Mouse (Mus musculus): ENCODE results near the gene Wdfy1. TPM values are rescaled to one million over a fixed set of nuclear protein-coding genes. Genes with fewer than 3 reads are reported as not detected.

The Wdfy1 gene
- total RNA-seq, 2 experiments from 2014 or later: 38.0 to 40.2 TPM

DNA sequence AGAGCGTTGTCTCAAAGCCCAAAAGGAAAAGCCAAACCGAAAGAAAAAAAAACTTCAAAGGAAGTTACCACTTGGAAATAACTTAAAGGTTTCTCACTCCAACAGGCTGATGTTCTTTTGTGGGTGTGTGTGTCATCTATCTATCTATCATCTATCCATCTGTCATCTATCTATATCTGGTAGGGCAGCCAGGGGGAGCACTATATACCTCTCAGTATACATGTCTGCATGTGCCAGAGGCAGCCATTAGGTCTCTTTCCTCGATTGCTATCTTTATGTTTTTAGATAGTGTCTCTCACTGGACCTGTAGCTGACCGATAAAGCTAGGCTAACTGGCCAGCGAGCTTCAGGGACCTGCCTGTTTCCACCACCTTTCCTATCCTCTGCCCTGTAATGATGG is 41.1 kb downstream of the Wdfy1 start:
- TF ChIP-seq CTCF (conservative IDR thresholded peaks at IDR 0.05): peak; percentile 53
- H3K4me3 ChIP-seq: no peak overlapping the region
- DNase-seq (ENCODE audit: low spot score in 2 of 2): no peak
- no peak overlapping the region for H3K27ac ChIP-seq

DNA sequence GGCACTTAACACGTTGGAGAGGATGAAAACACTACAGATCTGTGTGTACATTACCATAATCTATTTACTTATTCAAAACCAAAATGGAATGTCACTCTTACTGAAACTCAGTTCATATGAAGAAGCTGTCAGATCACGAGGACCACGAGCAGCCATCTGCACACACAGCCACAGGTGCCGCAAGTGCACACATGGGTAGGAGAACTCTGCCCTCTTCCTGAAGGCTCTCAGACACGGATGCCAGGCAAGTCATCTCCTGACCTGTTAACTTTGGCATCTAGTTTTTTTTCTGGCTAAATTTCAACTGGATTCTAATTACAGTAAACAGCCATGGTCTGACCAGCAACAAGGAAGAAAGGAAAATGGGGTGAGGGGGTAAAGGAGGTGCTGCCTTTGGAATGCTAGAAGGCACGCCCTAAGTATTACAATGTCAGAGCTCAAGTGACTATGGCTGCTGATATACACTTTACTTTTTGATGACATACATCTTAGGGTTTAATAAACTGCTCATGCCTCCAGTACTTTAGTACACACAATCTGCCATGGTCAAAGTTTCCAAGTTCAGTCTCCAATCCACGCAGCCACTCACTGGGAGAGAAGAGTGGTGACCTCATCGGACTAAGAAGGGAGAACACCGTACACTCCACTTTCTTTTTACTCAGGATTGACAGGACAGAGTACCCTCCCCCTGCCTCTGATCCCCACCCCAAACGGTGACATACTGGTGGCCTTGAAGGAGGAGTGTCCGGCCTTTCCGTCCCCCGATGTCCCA is 61.6 kb downstream of the Wdfy1 start:
- no peak overlapping the region for H3K27ac ChIP-seq
- no peak for DNase-seq (ENCODE audit: low spot score in 2 of 2)
- TF ChIP-seq CTCF (conservative IDR thresholded peaks at IDR 0.05): no peak

DNA sequence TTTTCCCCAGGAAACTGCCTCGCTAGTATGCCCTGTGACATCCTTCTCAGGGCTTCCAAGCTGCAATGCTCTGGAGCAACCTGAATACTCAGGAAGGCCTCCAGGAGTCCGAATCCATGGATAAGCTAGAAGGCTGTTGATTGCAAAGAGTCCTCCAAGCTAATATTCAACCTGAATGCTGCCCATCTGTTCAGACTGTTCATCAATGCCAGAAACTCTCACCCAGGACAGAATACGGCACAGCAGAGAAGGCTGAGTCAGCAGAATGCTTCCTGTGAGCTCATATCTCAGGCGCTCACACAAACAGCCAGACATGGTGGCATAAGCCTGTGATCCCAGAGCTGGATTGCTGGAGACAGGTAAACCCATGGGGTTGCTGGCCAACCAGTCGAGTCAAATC is 62.9 kb downstream of the Wdfy1 start:
- no peak overlapping the region for H3K27ac ChIP-seq
- no peak for TF ChIP-seq CTCF (conservative IDR thresholded peaks at IDR 0.05)
- no peak overlapping the region for H3K4me3 ChIP-seq
- DNase-seq (ENCODE audit: low spot score in 2 of 2): no peak

More for the DNA sequence above, 61.6 kb downstream of the Wdfy1 start:
- no peak overlapping the region for H3K4me3 ChIP-seq

DNA sequence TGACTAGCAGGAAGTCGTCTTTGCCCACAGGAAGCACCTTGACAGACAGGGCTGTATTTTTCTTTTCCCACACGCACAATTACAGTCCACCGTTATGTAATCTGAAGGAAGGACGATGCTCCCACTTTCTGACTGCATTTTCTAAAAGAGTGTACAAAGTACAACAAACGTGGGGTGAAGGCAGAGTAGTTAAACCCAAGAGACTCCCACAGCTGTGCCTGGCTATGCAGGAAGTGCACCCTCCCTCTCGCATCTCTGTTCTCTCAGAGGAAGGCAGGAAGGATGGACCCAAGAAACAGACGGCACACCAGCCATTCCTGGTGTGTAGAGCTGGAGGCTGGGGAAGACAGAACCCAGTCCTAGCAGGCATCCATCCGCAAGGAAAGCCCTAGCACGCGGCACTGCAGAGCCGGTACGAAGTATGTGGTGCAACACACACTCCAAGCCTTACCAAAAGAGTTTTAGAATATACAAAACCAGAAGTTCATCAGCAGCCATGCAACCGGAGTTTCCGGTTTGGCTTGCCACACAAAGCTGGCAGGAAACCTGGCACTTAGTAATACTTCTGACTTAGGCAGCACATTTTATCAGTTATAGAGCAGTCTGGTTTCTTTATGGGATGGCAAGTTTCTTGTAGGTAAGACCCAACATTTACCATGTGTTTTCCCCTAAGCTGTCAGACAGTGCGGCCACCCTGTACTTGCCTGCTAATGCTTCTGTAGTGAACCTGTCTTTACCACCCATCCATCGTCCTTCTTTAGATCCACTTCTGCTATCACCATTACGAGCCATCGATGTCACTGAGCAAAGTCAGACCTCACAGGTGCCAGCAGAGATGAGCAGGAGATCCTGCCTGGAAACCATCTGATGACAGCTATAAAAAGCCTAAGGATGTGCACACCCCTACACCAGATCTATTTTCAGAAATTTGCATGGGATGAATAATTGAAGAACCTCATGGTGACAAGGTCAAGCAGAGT is 64.5 kb downstream of the Wdfy1 start:
- no peak for DNase-seq (ENCODE audit: low spot score in 2 of 2)
- no peak overlapping the region for H3K4me3 ChIP-seq
- peak overlapping the region; percentile 59 for H3K27ac ChIP-seq
- no peak for TF ChIP-seq CTCF (conservative IDR thresholded peaks at IDR 0.05)

DNA sequence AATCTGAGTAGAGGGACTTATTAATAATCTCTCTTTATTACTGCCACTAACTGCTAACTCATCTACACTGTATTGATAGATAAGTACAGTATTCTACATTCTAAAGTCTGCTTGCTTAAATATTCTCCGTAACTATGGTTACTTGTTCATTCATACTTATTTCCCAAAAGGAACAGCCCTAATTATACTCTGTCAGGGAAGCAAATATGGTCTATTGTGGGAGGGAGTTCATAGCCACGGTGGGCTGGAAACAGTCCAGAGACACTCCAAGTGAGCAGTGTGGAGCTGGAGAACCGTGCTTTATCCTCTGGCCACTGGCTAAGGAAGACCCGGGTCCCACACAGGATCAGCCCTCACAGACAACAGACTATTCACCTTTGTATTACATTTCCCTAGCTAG is 65.3 kb downstream of the Wdfy1 start:
- no peak for DNase-seq (ENCODE audit: low spot score in 2 of 2)
- Histone ChIP-seq H3K27ac (peak overlapping the region; percentile 59), H3K4me3 (no peak overlapping the region)
- TF ChIP-seq CTCF (conservative IDR thresholded peaks at IDR 0.05): no peak

DNA sequence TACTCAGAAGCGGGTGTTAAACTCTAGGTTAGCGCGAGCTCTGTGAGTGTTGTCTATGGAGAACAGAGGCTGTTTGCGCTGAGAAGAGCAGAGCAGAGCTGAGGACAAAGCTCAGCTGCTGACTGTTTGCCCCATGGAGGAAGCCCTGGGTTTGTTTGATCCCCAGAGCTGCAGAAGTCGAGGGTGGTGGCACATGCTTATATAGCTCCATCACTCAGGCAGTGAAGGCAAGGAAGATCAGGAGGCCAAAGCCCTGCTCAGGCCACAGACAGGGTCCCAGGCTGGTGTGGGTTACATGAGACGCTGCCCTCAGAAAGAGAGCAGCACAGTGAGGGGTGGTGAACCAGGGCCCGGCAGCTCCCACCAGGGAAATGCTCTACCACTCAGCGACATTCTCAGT is 65.7 kb downstream of the Wdfy1 start:
- no peak for TF ChIP-seq CTCF (conservative IDR thresholded peaks at IDR 0.05)
- DNase-seq (ENCODE audit: low spot score in 2 of 2): no peak
- Histone ChIP-seq H3K27ac (peak overlapping the region; percentile 59; the same call in 1 of the 2 replicates), H3K4me3 (no peak overlapping the region)

DNA sequence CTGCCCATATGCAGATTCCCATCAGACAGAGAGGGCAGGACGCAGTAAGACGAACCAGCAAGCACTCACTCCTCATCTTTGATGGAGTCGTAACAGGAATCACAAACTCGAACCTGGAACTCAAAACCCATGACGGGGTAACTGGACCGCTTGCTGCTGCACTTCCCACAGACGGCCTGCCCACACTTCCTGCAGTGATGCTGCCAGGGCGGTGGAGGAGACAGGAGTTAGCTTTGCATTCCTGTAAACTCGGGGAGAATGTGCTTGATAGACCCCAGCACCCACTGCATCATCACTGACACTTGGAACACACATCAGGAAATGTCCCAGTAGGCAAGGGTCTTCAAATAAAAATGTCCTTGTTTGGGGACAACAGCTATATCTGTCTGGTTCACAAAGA is 68.6 kb downstream of the Wdfy1 start:
- Histone ChIP-seq H3K4me3 (no peak overlapping the region), H3K27ac (no peak overlapping the region)
- no peak for DNase-seq (ENCODE audit: low spot score in 2 of 2)
- no peak for TF ChIP-seq CTCF (conservative IDR thresholded peaks at IDR 0.05)

DNA sequence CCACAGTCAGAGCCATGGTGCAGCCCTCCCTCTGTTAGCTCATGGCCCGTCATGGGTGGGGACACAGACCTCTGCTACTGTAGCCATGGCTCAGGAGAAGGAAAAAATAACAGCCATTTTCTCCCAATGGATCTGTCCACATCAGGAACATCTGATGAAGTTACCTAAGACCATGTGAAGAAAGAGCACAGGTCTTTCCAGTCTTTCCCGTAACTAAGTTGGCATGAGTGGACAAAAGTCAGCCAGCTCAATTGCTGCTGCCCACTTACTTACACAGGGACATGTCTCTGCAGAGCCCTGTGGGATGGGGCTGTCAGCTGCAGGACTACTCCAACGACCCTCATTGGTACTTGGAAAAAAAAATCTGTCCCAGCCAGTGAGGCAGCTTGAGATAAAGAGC is 69.2 kb downstream of the Wdfy1 start:
- no peak overlapping the region; the same call in 1 of the 2 replicates for H3K27ac ChIP-seq
- no peak for DNase-seq (ENCODE audit: low spot score in 2 of 2)
- TF ChIP-seq CTCF (conservative IDR thresholded peaks at IDR 0.05): no peak
- H3K4me3 ChIP-seq: no peak overlapping the region

DNA sequence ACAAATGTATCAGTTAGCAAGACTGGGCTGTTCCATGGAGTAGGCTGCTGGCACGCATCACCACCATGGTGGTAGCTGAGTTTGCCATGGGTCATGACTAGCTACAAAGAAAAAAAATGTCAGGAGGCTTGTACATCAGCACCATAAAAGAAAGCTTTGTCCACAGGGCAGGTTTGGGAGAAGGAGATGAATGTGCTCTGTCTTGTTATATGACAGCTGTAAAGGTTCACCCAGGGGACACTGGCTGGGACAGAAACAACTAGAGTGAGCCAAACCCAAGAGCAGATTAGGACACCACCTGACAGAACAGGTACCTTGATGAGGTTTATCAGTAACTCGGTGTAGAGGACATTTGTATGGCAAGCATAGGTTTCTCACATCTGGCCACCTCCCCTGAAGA is 71.3 kb downstream of the Wdfy1 start:
- no peak for DNase-seq (ENCODE audit: low spot score in 2 of 2)
- no peak for TF ChIP-seq CTCF (conservative IDR thresholded peaks at IDR 0.05)
- no peak overlapping the region for H3K27ac ChIP-seq
- no peak overlapping the region for H3K4me3 ChIP-seq

DNA sequence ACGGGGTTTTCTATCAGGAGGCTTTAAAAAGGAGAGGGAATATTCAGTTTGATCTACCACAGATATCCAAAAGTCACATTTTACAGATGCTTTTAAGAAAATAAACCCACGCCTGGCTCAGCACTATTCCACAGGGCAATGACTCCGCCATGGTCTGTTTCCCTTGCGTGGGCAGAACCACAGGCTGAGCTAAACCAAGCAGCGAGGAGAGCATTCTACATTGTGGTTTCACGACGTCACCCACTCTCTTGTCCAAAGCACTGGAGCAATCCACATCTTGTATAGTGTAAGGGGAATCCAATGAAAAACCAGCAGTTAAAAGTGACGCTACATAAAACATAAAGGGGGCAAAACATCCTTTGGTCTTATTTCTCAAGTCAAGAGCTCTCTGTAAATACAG is 72.4 kb downstream of the Wdfy1 start:
- no peak for DNase-seq (ENCODE audit: low spot score in 2 of 2)
- H3K27ac ChIP-seq: no peak overlapping the region

DNA sequence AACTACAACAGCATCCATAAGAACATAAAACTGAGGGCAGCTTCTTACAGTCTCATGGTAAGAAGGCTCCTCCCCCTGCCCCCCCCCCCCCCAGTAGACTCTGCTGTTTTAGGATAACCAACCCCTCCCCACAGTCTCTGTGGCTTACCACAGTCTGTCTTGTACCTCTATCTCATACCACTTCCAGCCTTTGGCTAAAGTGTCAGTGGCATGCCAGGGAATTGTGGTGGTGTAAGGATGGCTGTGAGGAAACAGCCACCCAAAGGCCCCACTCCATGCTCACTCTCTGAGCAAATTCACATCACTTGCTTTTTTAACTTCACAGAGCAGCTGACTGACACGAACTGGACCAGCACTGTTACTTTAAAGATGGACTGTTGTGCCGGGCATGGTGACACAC is 77.4 kb downstream of the Wdfy1 start:
- TF ChIP-seq CTCF (conservative IDR thresholded peaks at IDR 0.05): no peak
- no peak overlapping the region for H3K4me3 ChIP-seq
- no peak for DNase-seq (ENCODE audit: low spot score in 2 of 2)
- no peak overlapping the region for H3K27ac ChIP-seq

More for the DNA sequence above, 72.4 kb downstream of the Wdfy1 start:
- no peak for TF ChIP-seq CTCF (conservative IDR thresholded peaks at IDR 0.05)
- no peak overlapping the region for H3K4me3 ChIP-seq

DNA sequence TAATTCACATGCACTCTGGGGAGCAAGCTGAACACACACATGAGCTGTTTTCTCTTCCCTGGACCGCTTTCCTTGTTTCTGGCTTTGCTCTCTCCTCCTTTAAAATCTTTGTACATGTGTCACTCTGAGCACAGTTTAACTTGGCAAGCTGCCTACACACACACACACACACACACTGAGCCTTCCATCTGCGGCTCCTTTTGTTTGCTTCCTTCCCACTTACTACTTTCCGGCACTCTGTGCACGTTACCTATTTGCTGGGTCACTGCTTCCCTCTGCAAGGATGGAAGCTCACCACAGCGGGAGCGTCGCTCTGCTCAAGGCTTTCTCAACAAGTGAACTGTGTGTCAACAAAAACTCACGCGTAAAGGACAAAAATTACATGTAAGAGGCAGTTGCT is 78.6 kb downstream of the Wdfy1 start:
- no peak for TF ChIP-seq CTCF (conservative IDR thresholded peaks at IDR 0.05)
- DNase-seq (ENCODE audit: low spot score in 2 of 2): peak; percentile 43 to 48
- Histone ChIP-seq H3K4me3 (no peak overlapping the region), H3K27ac (0 out of 2 replicates have a peak overlapping the region, but pooled peaks have one; percentile 14)

DNA sequence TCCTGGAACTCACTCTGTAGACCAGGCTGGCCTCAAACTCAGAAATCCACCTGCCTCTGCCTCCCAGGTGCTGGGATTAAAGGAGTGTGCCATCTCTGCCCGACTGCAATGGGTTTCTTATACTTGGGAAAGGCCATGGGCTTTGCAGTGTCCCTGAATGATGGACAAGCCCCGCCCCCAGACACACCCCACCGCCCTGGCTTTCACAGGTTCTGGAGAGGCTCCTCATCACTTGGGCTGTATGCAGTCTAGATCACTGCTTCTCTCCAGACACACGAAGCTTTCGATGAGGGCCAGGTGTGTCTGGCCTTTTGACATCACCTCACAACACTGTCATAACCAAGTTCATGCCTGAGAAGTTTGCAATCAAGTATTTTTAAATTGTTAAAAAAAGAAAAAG is 79.0 kb downstream of the Wdfy1 start:
- Histone ChIP-seq H3K27ac (0 out of 2 replicates have a peak overlapping the region, but pooled peaks have one; percentile 14), H3K4me3 (no peak overlapping the region)
- TF ChIP-seq CTCF (conservative IDR thresholded peaks at IDR 0.05): no peak
- no peak for DNase-seq (ENCODE audit: low spot score in 2 of 2)
